Mouse (Mus musculus) stomach, embryonic 15.5 days (tissue): ENCODE results near the gene 6330409D20Rik. TPM values are rescaled to one million over a fixed set of nuclear protein-coding genes. Genes with fewer than 3 reads are reported as not detected.

ENCODE experiments used
- ATAC-seq: fragments of 200-750 bp; cut with Nextera tagmentation; 2 replicates; pipeline ENCODE4 v1.8.0; 2017; ENCODE audit warnings: low read depth, moderate number of reproducible peaks, moderate TSS enrichment; ENCODE audit not compliant: insufficient read depth, low FRiP score
- H3K27ac ChIP-seq: fragments of 300-500 bp; sonication (generic); 2 replicates; pipeline ENCODE4 v1.5.1; 2015; ENCODE audit warnings: mild to moderate bottlenecking, inconsistent platforms
- H3K27me3 ChIP-seq: fragments of 300-500 bp; sonication (generic); replicated peaks from 2 replicates; pipeline ENCODE4 v1.6.1; 2015; ENCODE audit warnings: inconsistent platforms
- H3K36me3 ChIP-seq: fragments of 300-500 bp; sonication (generic); 2 replicates; pipeline ENCODE4 v1.6.1; 2015; ENCODE audit warnings: inconsistent platforms
- H3K4me1 ChIP-seq: fragments of 300-500 bp; sonication (generic); 2 replicates; pipeline ENCODE4 v1.6.1; 2015; ENCODE audit warnings: inconsistent platforms
- H3K4me2 ChIP-seq: fragments of 300-500 bp; sonication (generic); 2 replicates; pipeline ENCODE4 v1.6.1; 2015; ENCODE audit warnings: mild to moderate bottlenecking, inconsistent platforms
- H3K4me3 ChIP-seq: fragments of 300-500 bp; sonication (generic); replicated peaks from 2 replicates; pipeline ENCODE4 v1.5.1; 2015; ENCODE audit warnings: inconsistent platforms
- H3K9ac ChIP-seq: fragments of 300-500 bp; sonication (generic); 2 replicates; pipeline ENCODE4 v1.6.1; 2015; ENCODE audit warnings: inconsistent platforms
- H3K9me3 ChIP-seq: fragments of 300-500 bp; sonication (generic); 2 replicates; pipeline ENCODE4 v1.6.1; 2016; ENCODE audit warnings: inconsistent platforms
- WGBS: fragments of 180-500 bp; shearing (Covaris S2); methylation state at CpG from one replicate; pipeline ENCODE4 v1.1.7; 2015; 5-methylcytosine and 5-hydroxymethylcytosine counted together
- polyA plus RNA-seq: library from polyadenylated mRNA; unstranded; fragments of >200 nt; fragmentation: Nextera tagmentation; extraction: Ambion mirVana; gene quantifications from 2 replicates; pipeline ENCODE4 v1.2.1, GENCODE M21; 2015

The 6330409D20Rik gene
- polyA plus RNA-seq, 1 experiment from 2014 or later = 0.45 TPM

DNA sequence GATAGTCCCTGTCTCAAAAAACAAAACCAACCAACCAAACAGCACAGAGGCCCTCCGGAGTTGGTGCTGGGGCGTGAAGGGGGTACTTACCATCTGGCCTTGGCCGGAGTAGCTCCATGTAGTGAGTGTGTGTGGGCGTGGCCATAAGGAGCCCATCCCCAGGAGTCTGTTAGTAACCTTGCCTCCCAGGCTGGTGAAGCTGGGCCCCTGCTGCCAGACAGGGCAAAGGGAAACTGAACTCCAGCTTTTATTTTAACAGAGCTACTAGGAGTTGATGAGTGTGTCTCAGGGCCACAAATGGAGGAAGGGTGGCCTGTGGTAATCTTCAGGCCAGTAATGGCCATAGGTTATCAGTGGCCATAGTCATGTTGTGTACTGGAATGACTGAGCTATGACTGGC, 6.3 kb downstream of the 6330409D20Rik start:
- no peak overlapping the region for H3K9ac ChIP-seq
- no peaks in the 10 kb centered on the region for H3K9me3 ChIP-seq
- WGBS = 36% methylated on average over 4 of the region's 4 CpGs
- H3K4me3 ChIP-seq = no peak overlapping the region
- H3K27me3 ChIP-seq = no peaks in the 10 kb centered on the region
- ATAC-seq = no peak
- H3K4me1 ChIP-seq = peaks cover 35% of the 10 kb centered on the region; the same call in 1 of the 2 replicates
- H3K36me3 ChIP-seq = no peaks in the 10 kb centered on the region
- H3K4me2 ChIP-seq = no peak overlapping the region
- H3K27ac ChIP-seq = peak overlapping the region; percentile 68

DNA sequence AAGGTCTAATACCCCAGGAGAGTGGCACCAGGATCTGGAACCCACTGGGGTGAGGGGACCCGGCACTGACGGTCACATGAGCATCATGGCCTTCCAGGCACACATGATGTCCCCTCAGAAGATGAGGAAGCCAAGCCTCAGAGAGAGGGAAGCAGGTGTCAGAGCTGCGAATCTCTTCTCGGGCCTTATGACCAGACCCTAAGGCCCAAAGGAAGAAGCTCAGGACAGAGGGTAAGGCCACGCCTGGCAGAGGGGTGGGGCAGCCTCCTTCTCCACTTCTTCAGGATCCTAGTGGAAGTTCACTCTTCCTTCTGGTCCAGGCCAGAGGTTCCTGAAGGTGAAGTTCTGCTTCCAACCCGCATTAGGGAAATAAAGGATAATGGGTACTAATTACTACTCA, 8.1 kb downstream of the 6330409D20Rik start:
- Histone ChIP-seq H3K36me3 (no peaks in the 10 kb centered on the region), H3K9ac (no peak overlapping the region), H3K27ac (no peak overlapping the region), H3K9me3 (no peaks in the 10 kb centered on the region), H3K4me1 (peaks cover 43% of the 10 kb centered on the region), H3K4me2 (no peak overlapping the region), H3K4me3 (no peak overlapping the region), H3K27me3 (no peaks in the 10 kb centered on the region)
- no peak for ATAC-seq
- WGBS = 77% methylated on average over 6 of the region's 6 CpGs

DNA sequence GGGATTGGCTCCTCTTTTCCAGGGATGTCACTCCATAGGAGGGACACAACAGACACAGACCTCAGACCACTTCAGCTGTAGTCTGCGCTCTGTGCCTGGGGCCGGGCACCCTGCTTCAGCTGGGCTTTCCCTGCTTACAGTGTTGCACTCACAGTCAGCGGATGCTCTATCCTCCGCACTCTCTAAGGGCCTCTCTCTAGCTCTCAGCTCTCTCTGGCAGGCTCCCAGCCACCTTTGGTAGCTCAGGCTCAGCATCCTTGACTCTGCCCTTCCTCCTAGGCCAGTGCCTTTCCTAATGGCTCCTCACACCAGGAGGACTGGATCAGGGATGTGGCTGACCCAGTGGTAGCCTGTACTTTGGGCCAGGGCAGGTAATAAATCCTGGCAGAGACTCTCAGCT, 8.9 kb downstream of the 6330409D20Rik start:
- ATAC-seq = no peak
- 59% methylated on average over 4 of the region's 4 CpGs for WGBS
- Histone ChIP-seq H3K9me3 (no peaks in the 10 kb centered on the region), H3K4me1 (peaks cover 46% of the 10 kb centered on the region), H3K9ac (no peak overlapping the region), H3K27ac (peak overlapping the region; percentile 82), H3K27me3 (no peaks in the 10 kb centered on the region), H3K36me3 (no peaks in the 10 kb centered on the region), H3K4me3 (no peak overlapping the region), H3K4me2 (peak overlapping the region; percentile 68; the same call in 1 of the 2 replicates)

DNA sequence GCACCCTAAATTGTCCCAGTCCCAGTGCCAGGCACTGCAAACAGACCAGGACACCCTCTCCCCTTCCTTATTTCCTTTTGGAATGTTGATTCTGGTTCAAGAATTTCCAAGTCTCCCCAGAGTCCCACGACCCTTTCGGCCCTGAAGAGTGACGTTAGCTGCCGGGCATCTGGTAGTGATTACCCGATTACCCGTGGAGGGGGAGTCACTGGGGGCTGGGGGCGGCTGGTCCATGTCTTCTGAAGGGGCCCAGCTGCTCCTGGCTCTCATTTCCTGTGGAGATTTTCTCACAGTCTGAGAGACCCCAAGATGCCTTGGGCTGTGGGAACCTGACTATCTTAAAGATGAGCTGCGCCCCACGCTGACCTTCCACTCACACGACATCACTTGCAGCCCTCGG, 10.0 kb downstream of the 6330409D20Rik start:
- peaks cover 46% of the 10 kb centered on the region for H3K4me1 ChIP-seq
- peak overlapping the region; percentile 82 for H3K27ac ChIP-seq
- no peaks in the 10 kb centered on the region for H3K9me3 ChIP-seq
- ATAC-seq = no peak
- no peak overlapping the region for H3K9ac ChIP-seq
- H3K36me3 ChIP-seq = no peaks in the 10 kb centered on the region
- no peak overlapping the region for H3K4me3 ChIP-seq
- WGBS = 27% methylated on average over 11 of the region's 11 CpGs
- peak overlapping the region; percentile 68 for H3K4me2 ChIP-seq
- H3K27me3 ChIP-seq = no peaks in the 10 kb centered on the region

DNA sequence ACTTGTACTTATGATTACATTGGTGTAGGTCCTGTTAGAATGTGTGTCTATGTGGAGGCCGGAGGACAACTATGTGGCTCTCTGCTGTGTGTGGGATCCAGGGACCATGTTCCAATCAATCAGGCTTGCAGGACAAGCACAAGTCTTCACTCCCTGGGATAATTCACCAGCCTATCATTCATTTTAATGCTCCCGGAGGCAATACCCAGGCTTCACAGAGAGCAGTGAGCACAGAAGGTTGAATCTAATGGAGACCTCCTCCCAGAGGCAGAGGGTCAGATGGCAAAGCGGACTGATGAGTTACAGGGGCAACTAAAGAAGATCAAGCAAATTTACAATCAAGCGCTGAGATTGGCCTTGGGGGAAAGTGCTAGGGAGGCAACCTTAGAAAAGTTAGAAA, 11.3 kb downstream of the 6330409D20Rik start:
- no peaks in the 10 kb centered on the region for H3K9me3 ChIP-seq
- ATAC-seq = no peak

DNA sequence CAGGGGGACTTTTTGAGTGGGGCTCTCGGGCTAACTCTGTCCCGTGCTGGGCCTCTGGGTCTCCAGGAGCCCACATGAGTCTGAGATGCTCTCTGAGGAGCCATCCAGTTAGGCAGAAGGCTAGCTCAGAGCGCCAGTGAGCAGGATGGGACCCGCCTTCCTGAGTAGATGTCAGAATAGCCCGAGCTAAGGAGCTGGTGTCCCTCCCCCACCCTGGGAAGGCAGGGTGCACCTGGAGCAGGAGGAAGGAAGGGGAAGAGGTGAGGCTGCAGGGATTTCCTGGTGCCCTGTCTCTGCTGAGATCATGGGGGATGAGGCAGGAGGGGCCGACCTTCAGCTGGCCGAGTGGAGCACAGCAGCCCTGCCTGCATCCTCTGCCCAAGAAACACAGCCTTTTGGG, 12.4 kb downstream of the 6330409D20Rik start:
- H3K4me1 ChIP-seq = peaks cover 36% of the 10 kb centered on the region
- peak overlapping the region; percentile 35; the same call in 1 of the 2 replicates for H3K27ac ChIP-seq
- H3K4me3 ChIP-seq = peak overlapping the region; percentile 44
- no peak overlapping the region; the same call in 1 of the 2 replicates for H3K9ac ChIP-seq
- H3K36me3 ChIP-seq = no peaks in the 10 kb centered on the region
- H3K27me3 ChIP-seq = no peaks in the 10 kb centered on the region
- WGBS = 44% methylated on average over 7 of the region's 7 CpGs
- peak overlapping the region; percentile 68 for H3K4me2 ChIP-seq
- no peak for ATAC-seq
- no peaks in the 10 kb centered on the region for H3K9me3 ChIP-seq

More for the DNA sequence above, 11.3 kb downstream of the 6330409D20Rik start:
- no peak overlapping the region for H3K9ac ChIP-seq
- no peaks in the 10 kb centered on the region for H3K27me3 ChIP-seq
- peak overlapping the region; percentile 82; the same call in 1 of the 2 replicates for H3K27ac ChIP-seq
- H3K36me3 ChIP-seq = no peaks in the 10 kb centered on the region
- WGBS = 67% methylated on average over 4 of the region's 4 CpGs
- peak overlapping the region; percentile 68; the same call in 1 of the 2 replicates for H3K4me2 ChIP-seq
- no peak overlapping the region for H3K4me3 ChIP-seq
- peaks cover 41% of the 10 kb centered on the region for H3K4me1 ChIP-seq

DNA sequence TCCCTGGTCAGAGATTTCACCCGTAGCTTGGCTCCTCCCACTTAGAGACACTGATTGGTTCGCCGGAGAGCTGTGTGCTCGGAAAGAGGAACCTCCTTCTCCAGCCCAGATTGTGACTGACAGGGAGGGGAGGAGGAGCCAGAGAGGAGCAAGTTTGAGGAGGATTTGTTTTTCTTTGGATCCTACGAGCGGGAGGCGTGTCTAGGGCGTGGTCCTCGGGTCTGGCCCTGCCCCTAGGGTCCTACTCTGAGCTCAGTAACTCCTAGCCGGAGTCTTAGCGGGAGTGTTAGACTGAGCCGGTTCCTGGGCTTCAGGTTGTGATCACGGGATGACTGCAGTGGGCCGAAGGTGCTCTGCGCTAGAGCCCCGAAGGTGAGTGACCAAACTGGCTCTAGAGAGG, 13.4 kb downstream of the 6330409D20Rik start:
- 1% methylated on average over 16 of the region's 16 CpGs for WGBS
- Histone ChIP-seq H3K27ac (peak overlapping the region; percentile 63), H3K9ac (no peak overlapping the region), H3K9me3 (no peaks in the 10 kb centered on the region), H3K36me3 (no peaks in the 10 kb centered on the region), H3K4me3 (peak overlapping the region; percentile 44), H3K4me2 (peak overlapping the region; percentile 68), H3K27me3 (no peaks in the 10 kb centered on the region), H3K4me1 (peaks cover 33% of the 10 kb centered on the region)
- ATAC-seq = peak; percentile 97

DNA sequence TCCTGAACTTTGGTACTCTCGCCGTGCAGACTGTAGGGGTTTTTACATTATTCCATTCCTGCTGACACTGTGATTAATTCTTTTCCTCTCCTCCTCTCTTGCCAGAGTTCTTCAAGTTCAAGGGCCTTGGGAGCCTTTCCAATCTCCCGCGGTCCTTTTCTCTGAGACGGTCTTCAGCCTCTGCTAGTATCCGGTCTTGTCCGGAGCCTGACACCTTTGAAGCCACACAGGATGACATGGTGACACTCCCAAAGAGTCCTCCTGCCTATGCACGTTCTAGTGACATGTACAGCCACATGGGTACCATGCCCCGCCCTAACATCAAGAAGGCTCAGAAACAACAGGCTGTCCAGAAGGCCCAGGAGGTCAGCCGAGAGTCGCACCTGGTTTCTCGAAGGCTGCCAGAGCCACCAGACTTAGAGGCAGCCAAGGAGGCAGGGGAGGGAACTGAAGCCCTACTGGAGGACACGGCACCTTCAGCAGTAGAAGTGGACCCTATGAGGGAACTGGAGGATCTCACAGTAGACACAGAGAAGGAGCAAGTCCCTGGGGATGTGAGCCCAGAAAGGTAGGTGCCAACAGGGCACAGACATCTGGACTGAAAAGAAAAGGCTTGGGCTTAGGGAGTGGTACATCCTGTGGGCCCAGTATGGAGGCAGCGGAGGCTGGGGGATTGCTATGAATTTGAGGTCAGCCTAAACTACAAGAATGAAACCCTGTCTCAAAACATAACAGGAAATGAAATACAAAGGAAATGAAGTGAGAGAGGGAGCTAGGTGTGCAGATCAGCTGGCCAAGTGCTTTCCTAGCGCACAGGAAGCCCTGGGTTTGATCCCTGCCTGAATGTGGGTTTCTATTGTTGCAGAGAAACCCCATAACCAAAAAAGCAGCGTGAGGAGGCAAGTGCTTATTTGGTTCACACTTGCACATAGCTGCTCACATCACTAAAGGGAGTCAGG, 15.7 kb downstream of the 6330409D20Rik start:
- no peak overlapping the region for H3K27ac ChIP-seq

DNA sequence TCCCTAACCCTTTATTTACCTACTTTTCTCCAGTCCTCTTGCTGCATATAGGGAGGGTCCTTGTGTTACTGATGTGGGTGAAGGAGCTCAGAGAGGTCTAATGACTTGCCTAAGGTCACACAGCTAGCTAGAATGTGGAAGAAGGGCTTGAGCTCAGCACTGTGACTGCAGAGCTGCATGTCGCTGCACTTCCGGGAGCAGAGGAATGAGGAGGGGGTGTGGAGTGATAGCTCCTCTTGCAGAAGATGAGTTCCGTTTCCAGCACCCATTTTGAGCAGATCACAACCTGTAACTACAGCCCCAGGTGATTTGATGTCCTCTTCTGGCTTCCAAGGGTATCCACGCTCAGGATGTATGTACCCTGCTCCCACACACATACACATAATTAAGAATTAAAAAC, 16.7 kb downstream of the 6330409D20Rik start:
- H3K27ac ChIP-seq = no peak overlapping the region
- ATAC-seq = no peak
- H3K36me3 ChIP-seq = no peaks in the 10 kb centered on the region
- WGBS = 76% methylated on average over 4 of the region's 4 CpGs
- no peak overlapping the region for H3K9ac ChIP-seq
- no peak overlapping the region for H3K4me2 ChIP-seq
- H3K4me1 ChIP-seq = peaks cover 27% of the 10 kb centered on the region
- no peaks in the 10 kb centered on the region for H3K27me3 ChIP-seq
- H3K4me3 ChIP-seq = no peak overlapping the region
- no peaks in the 10 kb centered on the region for H3K9me3 ChIP-seq

More for the DNA sequence above, 15.7 kb downstream of the 6330409D20Rik start:
- Histone ChIP-seq H3K4me2 (no peak overlapping the region), H3K4me3 (no peak overlapping the region), H3K36me3 (no peaks in the 10 kb centered on the region), H3K9me3 (no peaks in the 10 kb centered on the region), H3K27me3 (no peaks in the 10 kb centered on the region), H3K4me1 (peaks cover 30% of the 10 kb centered on the region), H3K9ac (no peak overlapping the region)
- 72% methylated on average over 16 of the region's 16 CpGs for whole genome bisulfite sequencing
- ATAC-seq = no peak

DNA sequence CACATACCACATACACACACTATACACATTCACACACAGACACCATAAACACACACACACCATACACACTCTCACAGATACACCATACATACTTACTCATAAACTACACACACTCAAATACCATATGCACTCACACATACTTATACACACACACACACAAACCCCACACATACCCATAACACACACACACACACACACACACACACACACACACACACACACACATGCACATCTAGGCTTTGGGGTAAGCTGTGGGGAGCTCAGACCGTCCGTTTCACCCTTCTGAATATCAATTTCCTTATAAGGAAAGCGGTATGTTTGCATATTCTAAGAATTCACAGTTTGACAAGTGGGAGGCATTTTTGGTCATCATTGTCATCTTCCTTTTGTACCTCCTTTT, 18.2 kb downstream of the 6330409D20Rik start:
- Histone ChIP-seq H3K4me1 (peaks cover 19% of the 10 kb centered on the region), H3K27me3 (no peaks in the 10 kb centered on the region), H3K4me3 (no peak overlapping the region), H3K36me3 (no peaks in the 10 kb centered on the region), H3K27ac (no peak overlapping the region), H3K9ac (no peak overlapping the region), H3K9me3 (no peaks in the 10 kb centered on the region), H3K4me2 (peak overlapping the region; percentile 44; the same call in 1 of the 2 replicates)
- 42% methylated on average over 3 of the region's 3 CpGs for WGBS
- ATAC-seq = no peak

DNA sequence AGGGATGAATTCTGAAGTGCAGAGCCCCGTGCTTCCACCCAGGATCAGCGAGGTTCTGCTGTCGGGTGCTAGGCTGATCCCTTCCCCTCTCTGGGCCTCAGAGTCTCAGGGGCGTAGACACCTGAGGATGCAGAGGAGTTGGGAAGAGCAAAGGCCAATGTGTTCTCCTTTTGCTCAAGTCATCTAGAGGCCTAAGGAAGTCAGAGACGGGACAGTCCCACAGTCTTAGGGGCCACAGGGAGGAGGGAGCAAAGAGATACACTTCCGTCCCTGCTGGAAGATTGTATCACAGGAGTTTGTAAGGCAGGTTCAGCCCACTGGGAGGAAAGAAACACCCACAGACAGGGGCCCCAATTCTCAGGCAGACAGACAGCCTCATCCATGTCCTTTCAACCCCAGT, 18.8 kb downstream of the 6330409D20Rik start:
- Histone ChIP-seq H3K4me1 (peaks cover 17% of the 10 kb centered on the region), H3K4me3 (peak overlapping the region; percentile 33), H3K27me3 (no peaks in the 10 kb centered on the region), H3K9me3 (no peaks in the 10 kb centered on the region), H3K4me2 (peak overlapping the region; percentile 44), H3K36me3 (no peaks in the 10 kb centered on the region), H3K27ac (peak overlapping the region; percentile 31), H3K9ac (no peak overlapping the region)
- 44% methylated on average over 6 of the region's 6 CpGs for WGBS
- ATAC-seq = no peak

DNA sequence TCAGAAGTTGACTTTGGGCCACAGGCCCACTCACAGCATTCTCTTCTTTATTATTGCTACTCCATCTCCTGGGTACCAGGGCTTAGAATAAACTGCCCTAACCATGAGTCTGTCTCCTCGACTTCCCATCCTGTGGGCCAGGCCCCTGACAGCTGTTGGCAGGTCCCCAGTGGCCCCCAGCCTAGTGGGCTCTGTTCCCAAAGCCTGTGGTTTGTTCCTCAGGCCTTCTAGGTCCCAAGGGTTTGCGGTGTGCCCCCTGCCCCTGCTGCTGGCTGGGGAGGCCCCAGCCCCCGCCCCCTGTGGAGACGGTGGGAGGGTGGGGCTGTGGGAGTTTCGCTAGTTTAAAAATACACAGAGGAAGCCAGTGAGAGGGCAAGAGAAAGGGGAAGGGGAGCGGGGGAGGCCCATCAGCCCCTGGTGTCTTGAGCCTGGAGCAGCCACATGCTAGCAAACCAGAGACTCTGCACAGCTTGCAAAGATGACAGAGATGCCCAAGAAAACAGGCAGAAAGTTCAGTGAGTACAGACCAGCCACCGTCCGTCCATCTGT, 20.1 kb downstream of the 6330409D20Rik start, which contains the start of gene Sh2d3c:
TSS of gene Sh2d3c (plus strand) at position 375 of the 549 bp plus-strand sequence.
- H3K4me1 ChIP-seq = peaks cover 15% of the 10 kb centered on the region
- peak within 1 kb of the TSS; percentile 33 for H3K4me3 ChIP-seq
- no peaks in the 10 kb centered on the region for H3K36me3 ChIP-seq
- no peaks in the 10 kb centered on the region for H3K9me3 ChIP-seq
- H3K9ac ChIP-seq = no peak within 1 kb of the TSS
- H3K27me3 ChIP-seq = no peaks in the 10 kb centered on the region
- H3K4me2 ChIP-seq = peak within 1 kb of the TSS; percentile 44
- H3K27ac ChIP-seq = peak within 1 kb of the TSS; percentile 41
- WGBS = 16% methylated on average over 8 of the region's 8 CpGs
- ATAC-seq = peak; percentile 27; the same call in 1 of the 2 replicates
